Mouse (Mus musculus): ENCODE measurements around the gene Rps6ka2. TPM values are rescaled to one million over a fixed set of nuclear protein-coding genes. Genes with fewer than 3 reads are reported as not detected.
"Not testable (repeated sequence)": the region's sequence is repeated elsewhere in the genome, so short reads cannot be mapped to it uniquely, and the experiment has no call there.

Rps6ka2 gene
- polyA plus RNA-seq, 2 experiments from 2014 or later: 0.57 to 0.60 TPM

GRCm38 (mm10) chr17:7170304-7171295, 685 bp downstream of the Rps6ka2 start:
- peak; percentile 2 for ATAC-seq

DNA sequence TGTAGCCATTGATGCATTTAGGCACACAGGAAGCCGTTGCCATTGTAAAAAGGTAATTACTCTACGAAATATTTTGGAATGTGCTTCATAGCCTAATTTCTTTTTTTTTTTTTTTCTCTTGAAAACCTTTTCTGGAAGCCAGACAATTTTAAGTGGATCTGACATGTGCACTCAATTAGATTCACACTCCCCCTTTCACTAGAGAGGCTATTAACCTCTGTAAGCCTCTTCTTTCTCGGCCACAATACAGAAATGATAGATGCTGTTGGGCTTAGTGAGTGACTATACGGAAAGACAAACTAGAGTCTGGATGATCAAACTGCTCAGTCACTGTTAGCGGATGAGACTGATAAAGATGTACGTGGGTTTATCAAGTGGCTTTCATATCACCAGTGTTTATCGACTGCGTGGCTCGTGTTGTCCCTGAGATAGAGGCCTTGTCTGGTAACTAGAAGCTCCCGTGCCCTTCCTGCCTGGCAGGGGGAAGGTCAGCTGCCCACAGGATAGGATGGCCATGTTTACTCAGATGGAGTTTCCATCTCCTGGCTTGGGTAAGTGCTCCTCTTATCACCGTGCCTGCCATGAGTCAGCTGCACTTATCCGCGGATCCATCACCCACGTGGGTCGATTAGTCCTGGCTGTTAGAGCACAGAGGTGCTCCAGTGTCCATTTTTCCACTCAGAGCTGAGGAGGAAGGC, 3.6 kb downstream of the Rps6ka2 start:
- ATAC-seq: no peak

GRCm38 (mm10) chr17:7175293-7175692, 5.4 kb downstream of the Rps6ka2 start:
- no peak for ATAC-seq

DNA sequence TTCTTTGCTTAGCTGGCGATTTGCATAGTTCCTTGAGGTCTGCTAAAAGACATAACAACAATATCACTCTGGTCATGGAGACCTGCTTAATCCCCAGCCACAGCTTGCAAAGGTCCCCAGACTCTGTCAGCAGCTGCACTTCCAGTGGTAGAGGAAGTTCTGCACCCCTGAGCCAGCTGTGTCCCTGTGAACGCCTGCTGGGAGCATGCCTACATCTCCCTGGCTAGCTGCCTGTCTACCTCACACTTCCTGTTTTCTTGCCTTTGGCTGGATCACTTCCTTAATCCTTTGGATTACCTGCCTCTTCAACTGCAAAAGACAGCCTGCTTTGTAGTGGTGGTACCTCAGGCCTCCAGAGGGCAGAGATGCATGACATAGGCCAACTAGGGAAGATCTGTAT, 6.5 kb downstream of the Rps6ka2 start:
- ATAC-seq: no peak

- ATAC-seq: no peak
Measured at GRCm38 (mm10) chr17:7178196-7178595, 8.3 kb downstream of the Rps6ka2 start.

DNA sequence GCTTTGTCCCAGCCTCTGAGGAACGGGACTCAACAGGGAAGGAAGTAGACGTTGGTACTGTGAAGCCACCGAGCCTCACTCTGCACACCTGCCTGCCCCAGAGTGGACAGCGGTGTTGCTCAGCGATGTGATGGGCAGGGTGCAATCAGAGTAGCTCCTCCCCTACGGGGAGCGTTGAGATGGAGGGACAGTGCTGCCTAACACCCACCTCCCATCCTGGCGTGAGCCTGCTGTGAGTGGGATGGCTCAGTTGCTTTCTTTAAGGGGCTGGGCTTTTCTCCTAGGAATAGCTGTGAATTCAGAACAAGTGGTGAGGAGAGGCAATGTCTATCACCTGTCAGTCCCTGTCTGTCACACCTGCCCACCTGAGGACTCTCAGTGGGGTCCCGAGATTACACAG, 12.3 kb downstream of the Rps6ka2 start:
- ATAC-seq: no peak

- not testable (repeated sequence) for ATAC-seq
Measured at GRCm38 (mm10) chr17:7187037-7187436, 17.1 kb downstream of the Rps6ka2 start.

- no peak for ATAC-seq
Measured at GRCm38 (mm10) chr17:7189425-7189824, 19.5 kb downstream of the Rps6ka2 start.

- no peak for ATAC-seq
Measured at GRCm38 (mm10) chr17:7189975-7190374, 20.1 kb downstream of the Rps6ka2 start.

DNA sequence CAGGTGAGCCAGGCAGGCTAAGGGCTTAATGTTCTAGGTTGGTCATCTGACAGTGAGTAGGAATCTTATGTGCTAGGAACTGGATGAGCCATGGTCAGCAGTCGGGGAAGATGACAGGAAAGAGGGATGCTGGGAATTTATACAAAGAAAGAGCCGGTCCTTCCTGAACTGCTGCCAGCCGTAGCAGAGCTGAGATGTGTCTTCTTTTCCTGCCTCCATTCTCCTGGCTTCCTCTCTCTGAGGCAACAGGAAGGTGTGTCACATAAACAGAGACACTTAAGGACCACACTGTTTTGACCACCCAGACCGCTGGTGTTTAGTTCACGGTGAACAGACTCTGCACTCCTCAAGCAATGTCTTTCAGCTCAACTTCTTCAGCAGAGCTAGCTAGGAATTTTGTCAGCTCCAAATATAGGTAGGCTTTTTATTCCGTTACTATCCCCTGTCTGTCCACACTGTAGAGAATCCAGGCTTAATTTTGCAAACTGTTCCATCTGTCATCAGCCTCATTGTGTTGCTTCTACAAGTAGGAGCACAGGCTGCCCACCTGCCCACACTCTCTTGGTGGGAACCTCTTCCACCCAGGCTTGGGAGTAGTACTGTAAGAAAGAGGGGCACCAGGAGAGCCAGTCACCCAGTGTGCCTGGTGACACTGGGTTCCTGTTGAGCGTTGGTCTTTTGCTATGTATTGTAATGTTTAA, 24.4 kb downstream of the Rps6ka2 start:
- ATAC-seq: no peak

DNA sequence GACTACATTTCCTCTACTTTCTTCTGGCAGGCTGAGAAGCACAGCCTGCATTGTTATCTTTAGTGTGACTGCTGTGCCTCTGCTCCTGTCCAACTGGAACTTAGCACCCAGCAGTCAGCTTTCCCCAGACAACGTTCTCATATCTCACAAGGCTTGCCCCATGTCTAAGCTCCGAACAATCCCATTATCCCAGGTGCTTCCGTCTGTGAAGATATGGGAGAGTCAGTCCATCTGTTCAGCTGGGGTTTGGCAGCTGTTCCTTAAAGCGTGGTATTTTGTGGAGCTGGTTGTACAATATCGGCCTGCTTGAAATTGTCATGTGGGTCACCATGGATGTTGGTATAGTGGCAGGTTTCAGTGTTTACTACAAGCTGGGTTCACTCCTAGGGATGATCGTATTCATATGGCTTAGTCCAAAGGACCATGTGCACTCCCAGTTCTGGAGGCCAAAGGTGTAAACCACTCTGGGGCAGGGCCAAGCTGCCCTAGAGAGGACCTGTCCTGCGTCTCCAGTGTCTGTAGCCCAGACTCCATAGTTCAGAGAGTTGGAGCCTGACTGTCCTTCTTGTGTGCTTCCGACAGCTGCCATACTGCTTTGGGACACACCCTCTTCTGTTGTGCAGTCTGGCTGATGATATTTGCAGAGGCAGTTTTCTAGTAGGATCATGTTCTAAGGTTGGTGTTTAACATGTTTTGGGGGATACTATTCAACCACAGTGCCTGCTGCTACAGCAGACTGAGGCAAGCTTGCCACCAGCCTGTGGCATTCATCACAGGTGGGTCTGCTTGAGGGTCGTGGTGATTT, 27.4 kb downstream of the Rps6ka2 start:
- ATAC-seq: no peak

DNA sequence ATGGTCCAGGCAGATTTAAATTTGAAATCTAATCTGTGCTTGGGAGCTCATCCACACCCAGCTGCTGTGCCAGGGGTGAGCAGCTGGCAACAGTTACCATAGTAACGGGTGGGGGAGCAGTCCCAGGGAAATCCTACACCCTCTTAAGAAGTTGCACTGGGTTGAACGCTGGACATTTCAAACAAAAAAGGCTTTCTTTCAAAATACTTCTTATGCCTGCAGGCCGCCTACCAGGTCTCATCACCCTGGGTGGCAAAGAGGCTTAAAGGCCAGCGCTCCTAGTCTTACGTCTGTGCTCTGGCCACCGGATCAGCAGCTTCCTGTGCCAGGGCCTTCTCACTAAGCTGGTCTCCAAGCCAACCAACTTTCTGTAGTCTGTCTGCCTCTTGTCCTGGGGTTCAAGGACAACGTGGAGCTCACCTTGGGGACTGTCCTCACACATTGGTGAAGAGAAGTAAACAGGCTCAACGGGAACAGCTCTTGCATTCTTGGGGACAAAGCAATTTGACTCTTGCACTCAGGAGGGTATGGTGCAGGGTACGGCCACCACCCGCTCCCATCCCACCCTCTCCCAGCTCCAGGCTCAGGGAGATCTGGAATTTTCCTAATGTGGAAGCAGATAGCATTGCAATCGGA, 35.0 kb downstream of the Rps6ka2 start:
- no peak for ATAC-seq

DNA sequence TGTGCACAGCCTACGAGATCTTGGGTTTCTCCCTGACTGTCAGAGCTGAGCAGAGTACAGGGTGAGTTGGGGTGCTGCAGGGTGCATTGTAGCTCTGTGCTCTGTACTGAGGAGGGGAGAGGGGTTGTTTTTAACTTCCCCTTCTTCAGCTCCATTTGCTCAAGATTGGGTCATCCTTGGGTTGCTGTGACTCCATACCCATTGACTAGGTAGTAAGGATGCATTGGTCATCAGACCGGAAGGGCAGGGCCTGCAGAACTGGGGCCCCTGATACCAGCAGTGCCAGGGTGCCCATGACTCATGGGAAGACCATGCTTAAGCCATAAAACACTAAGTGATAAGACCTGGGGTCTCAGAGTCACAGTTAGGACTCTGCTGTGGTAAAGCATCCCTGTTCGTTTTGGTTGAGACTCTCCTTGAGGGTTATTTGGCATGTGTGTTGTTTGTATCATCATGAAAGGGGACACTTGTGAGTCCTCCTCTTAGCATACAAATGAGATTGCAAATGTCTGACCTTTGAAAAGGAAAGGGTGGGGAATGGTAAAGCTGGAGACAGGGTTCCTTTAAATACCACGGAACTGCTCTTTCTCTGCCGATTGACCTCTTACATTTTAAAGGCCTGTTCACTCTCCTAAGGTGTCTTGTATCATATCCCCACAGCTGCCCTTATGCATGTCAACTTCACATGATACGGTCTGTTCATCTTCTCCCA, 36.7 kb downstream of the Rps6ka2 start:
- ATAC-seq: no peak

DNA sequence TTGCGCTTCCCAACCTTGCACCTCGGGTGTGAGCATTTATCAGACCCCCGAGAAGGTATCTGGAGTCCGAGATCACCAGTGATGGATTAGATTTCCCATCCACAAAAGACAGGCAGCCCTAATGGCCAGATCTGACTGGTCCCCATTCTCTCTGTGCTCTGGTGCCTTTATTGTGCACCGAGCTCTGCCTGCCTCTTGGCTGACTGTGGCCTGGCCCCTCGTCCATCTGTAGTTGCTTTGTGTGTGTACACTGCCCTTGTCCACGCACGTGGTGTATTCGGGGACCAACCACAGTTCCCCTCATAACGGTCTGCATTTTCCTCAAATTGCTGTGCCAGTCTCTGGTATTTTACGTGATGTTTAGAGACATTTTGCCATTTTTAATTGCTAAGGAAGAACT, 40.7 kb downstream of the Rps6ka2 start:
- ATAC-seq: no peak

DNA sequence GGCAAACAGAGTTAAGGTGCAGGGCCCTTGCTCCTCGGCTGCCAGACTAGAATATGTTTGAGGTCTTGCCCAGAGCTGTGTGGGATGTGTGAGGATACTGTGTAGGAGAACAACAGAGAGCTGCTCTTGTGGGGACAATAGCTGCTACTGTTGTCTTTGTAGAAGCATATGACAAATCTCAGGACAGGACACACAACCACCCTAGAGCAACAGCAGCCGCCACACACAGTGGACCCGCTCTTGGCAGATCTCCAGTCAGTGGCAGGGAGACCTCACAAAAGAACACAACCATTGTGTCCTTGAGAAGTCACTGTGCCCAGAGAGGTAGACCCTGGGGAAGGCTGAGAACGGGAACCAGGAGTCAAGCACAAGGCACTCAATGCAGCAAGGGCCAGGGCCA, 42.0 kb downstream of the Rps6ka2 start:
- no peak for ATAC-seq

GRCm38 (mm10) chr17:7213214-7213613, 43.3 kb downstream of the Rps6ka2 start:
- ATAC-seq: no peak

DNA sequence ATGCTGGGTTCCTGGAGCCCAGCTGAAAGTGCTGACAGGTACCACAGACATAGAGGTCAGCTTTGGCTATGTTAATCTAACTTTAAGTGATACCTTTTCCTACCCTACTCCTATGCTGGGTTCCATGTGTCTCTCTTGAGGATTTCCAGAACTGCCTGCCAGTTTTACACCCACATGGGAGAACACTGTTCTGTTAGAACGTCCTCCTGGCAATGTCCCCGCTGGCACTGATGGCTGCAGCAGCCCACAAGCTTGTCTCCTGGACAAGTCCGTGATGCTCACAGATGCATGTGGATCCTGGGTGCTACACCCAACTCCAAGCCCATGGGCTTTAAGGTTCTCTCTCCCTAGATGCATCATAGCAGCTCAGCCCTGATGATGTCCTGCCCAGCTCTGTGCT, 44.1 kb downstream of the Rps6ka2 start:
- ATAC-seq: no peak

GRCm38 (mm10) chr17:7217791-7218329, 47.9 kb downstream of the Rps6ka2 start:
- ATAC-seq: no peak

GRCm38 (mm10) chr17:7218396-7218795, 48.5 kb downstream of the Rps6ka2 start:
- ATAC-seq: no peak

DNA sequence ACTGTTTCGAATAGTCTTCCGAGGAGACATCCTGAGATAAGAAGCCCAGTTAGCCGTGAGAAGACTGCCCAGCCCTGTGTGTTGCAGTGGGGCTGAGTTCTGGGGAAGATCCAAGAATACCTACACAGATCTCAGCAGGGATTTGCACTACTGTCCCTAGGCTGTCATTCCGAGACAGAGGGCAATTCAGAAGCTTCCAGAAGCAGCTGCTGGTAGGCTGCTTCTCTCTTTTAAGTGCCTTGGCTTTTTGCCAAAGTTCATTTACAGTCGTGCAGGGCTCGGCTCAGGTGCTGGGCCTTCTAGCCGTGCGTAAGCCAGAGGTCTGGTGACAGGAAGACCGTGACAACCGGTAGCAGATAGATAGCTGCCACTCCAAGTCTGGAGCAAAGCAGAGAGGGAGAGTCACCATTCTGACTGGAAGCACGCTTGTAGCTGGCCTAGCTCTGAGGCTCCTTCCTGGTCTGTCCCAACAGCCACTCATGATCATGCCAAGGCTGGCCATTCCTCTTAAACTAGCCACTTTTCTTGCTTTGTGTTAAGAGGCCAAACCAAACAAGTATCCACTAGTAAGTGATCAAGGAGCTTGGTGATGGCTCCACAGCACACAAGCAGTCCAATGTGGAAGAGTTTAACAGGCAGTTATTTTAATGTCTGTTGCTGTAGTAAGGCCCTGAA, 49.3 kb downstream of the Rps6ka2 start:
- no peak for ATAC-seq

Measured in activated CD4-positive, CD25-positive, alpha-beta regulatory T cell, adult 4 months (primary cell).